Mouse (Mus musculus) midbrain, postnatal 0 days (tissue): ENCODE data around the gene Dars. TPM values are rescaled to one million over a fixed set of nuclear protein-coding genes. Genes with fewer than 3 reads are reported as not detected.

Source experiments
- ATAC-seq: fragments of 200-750 bp; cut with Nextera tagmentation; 2 replicates; pipeline ENCODE4 v1.8.0; 2017; ENCODE audit warnings: moderate number of reproducible peaks, mild to moderate bottlenecking, moderate TSS enrichment, moderate library complexity; ENCODE audit not compliant: low FRiP score
- DNase-seq: peaks from one replicate; pipeline ENCODE4 v3.0.0-alpha.2; 2015; ENCODE audit warnings: low spot score
- H3K27ac ChIP-seq: fragments of 300-500 bp; sonication (generic); 2 replicates; pipeline ENCODE4 v1.5.1; 2014; ENCODE audit warnings: low read depth, mild to moderate bottlenecking, low read length, mixed read lengths
- H3K27me3 ChIP-seq: fragments of 300-500 bp; sonication (generic); 2 replicates; pipeline ENCODE4 v1.6.1; 2014; ENCODE audit warnings: low read length, control low read depth, mixed read lengths; ENCODE audit not compliant: insufficient read depth
- H3K36me3 ChIP-seq: fragments of 300-500 bp; sonication (generic); 2 replicates; pipeline ENCODE4 v1.6.1; 2014; ENCODE audit warnings: low read length, control low read depth, mixed read lengths; ENCODE audit not compliant: insufficient read depth
- H3K4me1 ChIP-seq: fragments of 300-500 bp; sonication (generic); 2 replicates; pipeline ENCODE4 v1.6.1; 2014; ENCODE audit warnings: mild to moderate bottlenecking, control low read depth, antibody characterized with exemption, low read length, mixed read lengths; ENCODE audit not compliant: insufficient read depth
- H3K4me2 ChIP-seq: fragments of 300-500 bp; sonication (generic); 2 replicates; pipeline ENCODE4 v1.6.1; 2014; ENCODE audit warnings: low read depth, mild to moderate bottlenecking, low read length, mixed read lengths; ENCODE audit not compliant: poor library complexity, severe bottlenecking
- H3K4me3 ChIP-seq: fragments of 300-500 bp; sonication (generic); 2 replicates; pipeline ENCODE4 v1.5.1; 2014; ENCODE audit warnings: low read depth, mild to moderate bottlenecking, low read length, moderate library complexity
- H3K9ac ChIP-seq: fragments of 300-500 bp; sonication (generic); replicated peaks from 2 replicates; pipeline ENCODE4 v1.6.1; 2014; ENCODE audit warnings: mild to moderate bottlenecking, low read length, moderate library complexity, mixed read lengths; ENCODE audit not compliant: poor library complexity, severe bottlenecking
- H3K9me3 ChIP-seq: fragments of 300-500 bp; sonication (generic); 2 replicates; pipeline ENCODE4 v1.6.1; 2016; ENCODE audit warnings: low read length, control low read depth
- CTCF ChIP-seq: IDR thresholded peaks from 2 replicates; pipeline ENCODE4 v1.5.1; 2016; ENCODE audit warnings: antibody characterized with exemption, mild to moderate bottlenecking
- WGBS: fragments of 180-500 bp; shearing (Covaris S2); extraction: QIAGEN DNeasy Blood & Tissue Kit; methylation state at CpG from one replicate; pipeline ENCODE4 v1.1.7; 2014; 5-methylcytosine and 5-hydroxymethylcytosine counted together
- polyA plus RNA-seq: library from polyadenylated mRNA; unstranded; fragments of >200 nt; fragmentation: Nextera tagmentation; extraction: Ambion mirVana; gene quantifications from 2 replicates; pipeline ENCODE4 v1.2.1, GENCODE M21; 2015
- total RNA-seq: library from RNA; depleted of rRNA; stranded (reverse); fragments of >200 nt; gene quantifications from 2 replicates; pipeline ENCODE4 v1.2.3, GENCODE M21; 2014

Gene Dars
- total and polyA plus RNA-seq, 2 experiments from 2014 or later: 53.6 to 105 TPM

DNA sequence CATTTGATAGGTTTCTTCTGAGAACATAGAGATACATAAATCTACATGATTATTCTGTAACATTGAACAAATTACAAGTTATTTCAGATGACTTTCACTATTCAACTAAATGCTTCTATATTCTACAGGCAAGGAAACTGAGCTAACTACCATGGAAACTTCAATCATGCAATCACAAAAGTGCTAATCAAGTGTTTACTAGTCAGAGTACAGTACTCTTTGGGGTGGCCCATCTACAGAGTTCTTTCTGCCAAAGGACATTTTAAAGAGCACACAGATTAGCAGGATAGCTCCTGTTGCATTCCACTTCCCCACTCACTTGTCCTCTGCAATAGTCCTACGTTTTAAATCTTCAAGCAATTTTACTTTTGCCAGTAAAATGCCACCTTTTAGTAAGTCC lies 11.5 kb downstream of the Dars start:
- no peak overlapping the region for H3K4me2 ChIP-seq
- no peak for TF ChIP-seq CTCF
- H3K27ac ChIP-seq: no peak overlapping the region
- H3K4me1 ChIP-seq: no peaks in the 10 kb centered on the region
- H3K9me3 ChIP-seq: no peaks in the 10 kb centered on the region
- H3K36me3 ChIP-seq: peaks cover 2% of the 10 kb centered on the region; the same call in 1 of the 2 replicates
- no peak overlapping the region for H3K4me3 ChIP-seq
- ATAC-seq: no peak
- H3K9ac ChIP-seq: no peak overlapping the region
- peak; percentile 36 for DNase-seq
- 54% methylated on average over 1 of the region's 1 CpGs for WGBS
- no peaks in the 10 kb centered on the region for H3K27me3 ChIP-seq

DNA sequence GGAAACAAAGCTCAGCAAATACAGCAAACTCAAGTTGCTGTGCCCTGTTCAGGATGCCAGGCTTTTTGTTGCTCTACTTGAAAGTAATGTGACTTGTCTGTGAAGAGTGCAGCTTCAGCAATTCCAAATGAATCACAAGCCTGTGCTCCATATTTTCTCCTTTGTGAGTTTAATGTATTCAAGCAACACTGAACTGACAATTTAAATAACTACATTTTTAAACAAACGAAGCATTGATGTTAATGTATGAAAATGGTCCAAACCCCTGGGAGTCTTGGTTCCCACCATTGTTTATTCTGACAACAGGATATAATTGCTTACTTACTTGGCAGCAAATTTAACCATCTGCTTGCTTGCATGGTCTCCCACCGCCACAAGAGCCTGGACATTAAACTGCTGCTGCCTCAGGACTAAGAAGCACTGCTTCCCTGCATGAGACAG lies 12.1 kb downstream of the Dars start:
- H3K4me2 ChIP-seq: no peak overlapping the region
- no peaks in the 10 kb centered on the region for H3K4me1 ChIP-seq
- H3K9me3 ChIP-seq: no peaks in the 10 kb centered on the region
- H3K9ac ChIP-seq: no peak overlapping the region
- no peak for TF ChIP-seq CTCF
- 15% methylated on average over 2 of the region's 2 CpGs for WGBS
- ATAC-seq (peak; percentile 62; the same call in 1 of the 2 replicates), DNase-seq (peak; percentile 90)
- H3K27ac ChIP-seq: no peak overlapping the region
- peaks cover 2% of the 10 kb centered on the region; the same call in 1 of the 2 replicates for H3K36me3 ChIP-seq
- H3K27me3 ChIP-seq: no peaks in the 10 kb centered on the region
- H3K4me3 ChIP-seq: no peak overlapping the region

DNA sequence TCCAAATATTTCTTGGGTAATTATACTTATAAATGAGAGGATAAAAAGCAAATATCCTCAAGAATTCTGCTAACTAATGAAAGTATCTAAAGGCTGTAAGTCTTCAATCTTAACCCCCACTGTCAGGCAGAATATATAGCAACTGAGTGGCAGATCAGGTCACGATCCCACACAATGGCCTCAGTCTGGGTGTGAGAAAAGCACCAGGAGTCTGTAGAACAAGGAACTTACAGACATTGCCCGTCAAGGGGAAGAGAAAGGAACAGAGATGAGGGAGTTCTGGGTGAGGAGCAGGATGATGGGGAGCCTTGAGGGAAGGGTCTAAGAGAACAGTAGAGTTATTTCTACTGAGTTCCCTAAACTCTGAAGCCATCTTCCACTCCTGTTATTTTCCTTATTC lies 16.2 kb downstream of the Dars start:
- ATAC-seq (no peak), DNase-seq (no peak)
- Histone ChIP-seq H3K9me3 (no peaks in the 10 kb centered on the region), H3K27me3 (no peaks in the 10 kb centered on the region), H3K4me2 (no peak overlapping the region), H3K4me1 (no peaks in the 10 kb centered on the region), H3K36me3 (peaks cover 2% of the 10 kb centered on the region; the same call in 1 of the 2 replicates), H3K9ac (no peak overlapping the region), H3K4me3 (no peak overlapping the region), H3K27ac (no peak overlapping the region)
- no peak for TF ChIP-seq CTCF
- 6% methylated on average over 2 of the region's 2 CpGs for WGBS

DNA sequence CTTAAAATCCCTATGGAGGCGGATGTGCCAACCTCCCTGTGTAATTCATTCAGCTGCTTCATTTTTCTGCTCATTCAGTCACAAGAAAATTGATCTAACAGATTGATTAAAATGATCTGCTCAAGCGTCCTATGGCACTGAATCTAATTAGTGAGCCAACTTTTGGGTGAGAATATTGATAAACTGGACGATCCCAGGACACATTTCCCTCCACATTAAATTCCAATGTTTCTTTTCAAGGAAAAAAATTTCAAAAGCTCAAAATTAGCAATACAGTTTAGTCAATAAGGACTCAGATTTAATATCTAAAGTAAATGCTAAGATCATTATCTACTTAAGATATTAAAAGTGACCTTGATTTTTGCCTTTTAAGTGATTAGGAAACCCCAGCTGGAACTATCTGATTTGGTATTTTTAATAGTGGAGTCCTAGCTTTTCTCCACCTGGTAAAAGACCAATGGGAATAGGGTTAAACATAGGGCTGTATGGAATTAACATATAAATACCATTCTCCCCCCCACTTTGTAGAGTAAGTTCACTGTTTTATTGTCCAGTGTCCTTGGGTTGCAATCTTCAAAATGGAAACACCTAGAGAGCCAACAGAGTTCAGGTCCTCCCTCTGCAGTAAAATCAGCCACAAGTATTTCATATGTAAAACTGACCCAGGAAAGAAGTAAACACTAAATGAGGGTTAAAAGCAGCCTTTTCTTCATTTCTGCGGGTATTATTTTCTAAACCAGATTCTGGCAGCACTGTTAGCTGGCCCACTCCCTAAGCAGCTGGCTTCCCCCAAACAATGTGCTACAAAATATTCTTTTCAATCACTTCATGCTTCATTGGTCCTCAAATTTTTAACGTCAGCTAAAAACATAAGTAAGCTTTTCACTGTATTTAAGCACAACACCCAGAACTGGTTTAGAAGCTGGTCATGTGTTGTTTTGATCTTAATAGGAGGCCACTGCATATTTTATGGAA lies 16.9 kb downstream of the Dars start:
- Histone ChIP-seq H3K4me1 (no peaks in the 10 kb centered on the region), H3K27ac (no peak overlapping the region), H3K9me3 (no peaks in the 10 kb centered on the region), H3K4me3 (no peak overlapping the region), H3K27me3 (no peaks in the 10 kb centered on the region), H3K9ac (no peak overlapping the region), H3K4me2 (no peak overlapping the region), H3K36me3 (peaks cover 2% of the 10 kb centered on the region; the same call in 1 of the 2 replicates)
- DNase-seq: peak; percentile 6
- 45% methylated on average over 5 of the region's 5 CpGs for WGBS
- no peak for TF ChIP-seq CTCF
- no peak for ATAC-seq

DNA sequence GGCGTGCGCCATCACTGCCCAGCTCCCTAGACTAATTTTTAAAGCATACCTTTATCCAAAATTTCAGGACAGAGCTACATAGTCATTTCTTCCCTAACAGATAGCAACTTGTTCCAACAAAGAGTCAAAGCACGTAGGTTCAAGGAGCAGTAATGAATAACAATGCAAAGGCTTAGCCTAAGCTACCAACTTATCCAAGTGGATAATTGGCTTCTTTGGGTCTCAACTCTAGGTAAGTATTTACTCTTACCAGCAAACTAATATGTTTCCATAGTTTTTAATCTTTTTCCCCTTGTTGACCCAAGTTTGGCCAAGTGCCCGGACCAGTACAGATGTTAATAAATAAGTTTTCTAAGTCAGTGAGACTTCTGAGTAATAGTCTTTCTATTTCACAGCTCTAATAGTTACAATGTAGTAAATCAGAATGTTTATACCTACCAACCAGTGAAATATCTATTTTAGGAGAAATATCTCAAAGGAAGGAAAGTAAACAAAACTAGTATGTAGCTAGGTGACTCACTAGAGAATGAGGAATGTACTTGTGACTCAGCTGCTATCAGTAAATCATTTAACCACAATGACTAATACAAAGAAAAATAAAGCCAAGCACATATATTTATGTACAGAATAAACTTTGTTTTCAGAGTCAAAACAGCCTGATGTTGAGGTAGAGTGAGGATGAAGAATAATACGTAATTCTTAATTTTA lies 18.3 kb downstream of the Dars start:
- Histone ChIP-seq H3K27ac (no peak overlapping the region), H3K4me2 (no peak overlapping the region), H3K4me3 (no peak overlapping the region), H3K4me1 (no peaks in the 10 kb centered on the region), H3K9ac (no peak overlapping the region), H3K9me3 (no peaks in the 10 kb centered on the region), H3K27me3 (no peaks in the 10 kb centered on the region), H3K36me3 (no peaks in the 10 kb centered on the region)
- no peak for TF ChIP-seq CTCF
- WGBS: 89% methylated on average over 5 of the region's 5 CpGs
- no peak for ATAC-seq
- no peak for DNase-seq
